Mouse (Mus musculus): ENCODE measurements around the gene Rragd. TPM values are rescaled to one million over a fixed set of nuclear protein-coding genes. Genes with fewer than 3 reads are reported as not detected.
"Not testable (repeated sequence)": the region's sequence is repeated elsewhere in the genome, so short reads cannot be mapped to it uniquely, and the experiment has no call there.

Rragd gene
- polyA plus RNA-seq, 1 experiment from 2014 or later = 43.3 TPM

DNA sequence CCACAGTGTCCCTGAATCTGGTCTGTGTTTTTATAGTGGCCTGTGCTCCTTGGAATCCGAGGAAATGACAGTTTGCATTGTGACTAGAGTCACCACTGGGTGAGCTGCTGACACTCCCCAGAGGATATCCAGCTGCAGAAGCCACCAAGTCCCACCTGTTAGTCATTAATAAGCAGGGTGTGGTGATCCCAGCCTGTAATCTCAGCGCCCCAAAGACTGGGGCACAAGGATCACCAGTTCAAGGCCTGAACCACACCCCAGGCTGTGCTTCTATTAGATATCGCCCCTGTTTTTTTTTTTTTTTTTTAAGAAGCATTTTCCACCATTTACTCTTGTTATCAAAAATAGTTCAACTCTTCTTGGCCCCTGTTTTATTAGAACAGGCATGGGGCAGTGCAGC, 4.2 kb downstream of the Rragd start:
- H3K4me1 ChIP-seq = peaks cover 44% of the 10 kb centered on the region
- no peaks in the 10 kb centered on the region for H3K36me3 ChIP-seq
- WGBS = 46% methylated on average over 3 of the region's 3 CpGs
- no peak overlapping the region; the same call in 1 of the 2 replicates for H3K4me2 ChIP-seq
- no peak overlapping the region for H3K27ac ChIP-seq (replicated peaks)
- H3K9me3 ChIP-seq = no peaks in the 10 kb centered on the region
- H3K4me3 ChIP-seq = no peak overlapping the region; the same call in 1 of the 2 replicates
- no peak overlapping the region for H3K9ac ChIP-seq
- ATAC-seq (ENCODE audit: extremely low read depth, insufficient number of reproducible peaks, low FRiP score, low TSS enrichment) = no peak
- H3K27me3 ChIP-seq (replicated peaks) = no peaks in the 10 kb centered on the region

DNA sequence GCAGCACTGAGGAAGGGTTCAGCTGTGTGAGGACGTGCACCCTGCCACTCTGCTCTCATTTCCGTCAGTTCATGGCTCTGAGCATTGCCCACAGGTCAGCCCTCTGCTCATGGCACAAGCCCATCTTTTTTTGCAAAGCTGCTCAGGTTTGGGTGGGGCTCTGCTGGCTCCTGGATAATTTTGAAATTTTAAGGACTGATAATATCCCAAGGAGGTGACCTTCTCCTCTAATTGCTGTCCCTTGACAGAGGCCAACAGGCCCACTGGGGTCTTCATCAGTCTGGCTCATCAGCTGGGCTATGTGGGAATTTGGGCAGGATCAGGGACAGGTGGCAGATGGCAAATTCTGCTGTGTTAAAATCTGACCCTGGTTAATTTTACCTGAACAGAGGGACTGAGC, 6.5 kb downstream of the Rragd start:
- Histone ChIP-seq H3K4me3 (no peak overlapping the region), H3K9me3 (0 out of 2 replicates have a peak, but pooled peaks cover 3% of the 10 kb centered on the region), H3K27me3 (replicated peaks) (no peaks in the 10 kb centered on the region), H3K36me3 (no peaks in the 10 kb centered on the region), H3K27ac (replicated peaks) (no peak overlapping the region), H3K4me1 (peaks cover 36% of the 10 kb centered on the region), H3K9ac (no peak overlapping the region), H3K4me2 (no peak overlapping the region)
- WGBS = 82% methylated on average over 2 of the region's 2 CpGs
- no peak for ATAC-seq (ENCODE audit: extremely low read depth, insufficient number of reproducible peaks, low FRiP score, low TSS enrichment)

DNA sequence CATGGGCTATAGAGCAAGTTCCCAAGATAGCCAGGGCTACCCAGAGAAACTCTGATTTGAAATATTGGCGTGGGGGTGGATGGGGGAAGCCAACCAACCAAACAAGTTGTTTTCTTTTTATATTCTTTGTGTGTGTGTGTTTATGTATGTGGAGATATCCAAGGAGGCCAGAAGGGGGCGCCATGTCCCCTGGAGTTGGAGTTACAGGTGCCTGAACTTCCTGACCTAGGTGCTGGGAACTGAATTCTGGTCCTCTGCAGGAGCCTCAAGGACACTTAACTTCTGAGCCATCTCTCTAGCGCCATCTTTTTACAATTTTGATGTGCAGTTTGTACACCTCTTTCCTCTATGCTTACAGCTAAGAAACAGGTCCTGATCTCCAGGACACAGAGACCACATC, 11.3 kb downstream of the Rragd start:
- peaks cover 4% of the 10 kb centered on the region; the same call in 1 of the 2 replicates for H3K36me3 ChIP-seq
- peaks cover 7% of the 10 kb centered on the region; the same call in 1 of the 2 replicates for H3K4me1 ChIP-seq
- 74% methylated on average over 3 of the region's 3 CpGs for WGBS
- no peak for ATAC-seq (ENCODE audit: extremely low read depth, insufficient number of reproducible peaks, low FRiP score, low TSS enrichment)
- H3K4me3 ChIP-seq = no peak overlapping the region
- no peak overlapping the region for H3K27ac ChIP-seq (replicated peaks)
- 0 out of 2 replicates have a peak, but pooled peaks cover 3% of the 10 kb centered on the region for H3K9me3 ChIP-seq
- no peak overlapping the region for H3K4me2 ChIP-seq
- no peaks in the 10 kb centered on the region for H3K27me3 ChIP-seq (replicated peaks)
- H3K9ac ChIP-seq = no peak overlapping the region

DNA sequence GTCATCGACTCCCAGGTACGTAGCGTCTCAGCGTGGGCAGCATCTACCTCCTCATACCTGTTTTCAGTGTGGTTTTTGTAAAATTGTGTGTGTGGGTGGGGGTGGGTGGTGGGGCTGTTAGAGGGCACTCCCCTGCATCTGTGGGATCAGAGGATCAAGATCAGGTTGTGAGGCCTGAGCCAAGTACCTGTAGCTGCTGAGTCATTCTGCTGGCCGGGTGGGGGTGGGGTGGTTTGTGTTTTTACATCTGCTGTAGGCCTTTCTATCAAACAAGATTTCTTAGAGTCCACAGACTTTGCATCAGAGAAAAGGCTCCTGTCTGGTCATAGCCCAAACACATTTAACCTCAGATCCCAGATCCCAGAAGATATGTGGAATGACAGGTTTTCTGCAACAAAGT, 13.2 kb downstream of the Rragd start:
- Histone ChIP-seq H3K4me3 (no peak overlapping the region), H3K9ac (no peak overlapping the region), H3K36me3 (peaks cover 7% of the 10 kb centered on the region; the same call in 1 of the 2 replicates), H3K27me3 (replicated peaks) (no peaks in the 10 kb centered on the region), H3K4me1 (peaks cover 4% of the 10 kb centered on the region; the same call in 1 of the 2 replicates), H3K27ac (replicated peaks) (no peak overlapping the region), H3K9me3 (0 out of 2 replicates have a peak, but pooled peaks cover 3% of the 10 kb centered on the region), H3K4me2 (no peak overlapping the region)
- WGBS = 90% methylated on average over 5 of the region's 5 CpGs
- ATAC-seq (ENCODE audit: extremely low read depth, insufficient number of reproducible peaks, low FRiP score, low TSS enrichment) = no peak

DNA sequence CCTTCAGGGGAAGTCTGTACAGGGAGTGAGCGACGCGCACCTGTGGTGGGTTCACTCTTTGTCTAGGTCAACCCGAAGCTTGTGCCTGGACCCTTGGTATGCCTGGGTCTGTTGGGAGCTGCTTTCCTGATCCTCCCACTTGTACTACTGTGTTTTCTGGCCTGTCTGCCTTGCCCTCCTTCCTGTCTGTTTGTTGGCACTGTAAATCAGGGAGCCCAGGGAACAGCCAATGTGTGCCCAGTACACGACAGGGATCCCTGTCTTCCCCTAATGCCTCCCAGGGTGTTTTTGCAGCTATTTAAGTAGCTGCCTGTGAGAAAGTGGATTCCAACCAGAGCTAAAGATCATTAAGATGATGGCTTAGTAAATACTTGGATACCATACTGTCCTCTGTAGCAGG, 14.7 kb downstream of the Rragd start:
- peaks cover 7% of the 10 kb centered on the region; the same call in 1 of the 2 replicates for H3K36me3 ChIP-seq
- no peaks in the 10 kb centered on the region; the same call in 1 of the 2 replicates for H3K4me1 ChIP-seq
- no peak overlapping the region for H3K4me3 ChIP-seq
- 0 out of 2 replicates have a peak, but pooled peaks cover 3% of the 10 kb centered on the region for H3K9me3 ChIP-seq
- no peak overlapping the region for H3K9ac ChIP-seq
- no peaks in the 10 kb centered on the region for H3K27me3 ChIP-seq (replicated peaks)
- no peak overlapping the region for H3K4me2 ChIP-seq
- ATAC-seq (ENCODE audit: extremely low read depth, insufficient number of reproducible peaks, low FRiP score, low TSS enrichment) = no peak
- 85% methylated on average over 5 of the region's 5 CpGs for WGBS
- no peak overlapping the region for H3K27ac ChIP-seq (replicated peaks)

GRCm38 (mm10) chr4:32998996-32999395, 16.2 kb downstream of the Rragd start:
- Histone ChIP-seq H3K9ac (no peak overlapping the region), H3K36me3 (peaks cover 14% of the 10 kb centered on the region), H3K4me3 (no peak overlapping the region), H3K27me3 (replicated peaks) (no peaks in the 10 kb centered on the region), H3K4me2 (no peak overlapping the region), H3K9me3 (0 out of 2 replicates have a peak, but pooled peaks cover 2% of the 10 kb centered on the region), H3K27ac (replicated peaks) (no peak overlapping the region), H3K4me1 (no peaks in the 10 kb centered on the region; the same call in 1 of the 2 replicates)
- 92% methylated on average over 8 of the region's 8 CpGs for WGBS
- ATAC-seq (ENCODE audit: extremely low read depth, insufficient number of reproducible peaks, low FRiP score, low TSS enrichment) = no peak

GRCm38 (mm10) chr4:33002081-33002480, 19.2 kb downstream of the Rragd start:
- H3K27me3 ChIP-seq (replicated peaks) = no peaks in the 10 kb centered on the region
- no peak overlapping the region for H3K4me3 ChIP-seq
- WGBS = 68% methylated on average over 3 of the region's 3 CpGs
- peaks cover 32% of the 10 kb centered on the region for H3K36me3 ChIP-seq
- H3K27ac ChIP-seq (replicated peaks) = no peak overlapping the region
- no peaks in the 10 kb centered on the region for H3K9me3 ChIP-seq
- H3K4me1 ChIP-seq = no peaks in the 10 kb centered on the region
- no peak for ATAC-seq (ENCODE audit: extremely low read depth, insufficient number of reproducible peaks, low FRiP score, low TSS enrichment)
- no peak overlapping the region for H3K9ac ChIP-seq
- no peak overlapping the region for H3K4me2 ChIP-seq

GRCm38 (mm10) chr4:33005595-33006470, 23.0 kb downstream of the Rragd start:
- not testable (repeated sequence) for H3K9ac ChIP-seq; H3K4me1 ChIP-seq; H3K9me3 ChIP-seq; ATAC-seq (ENCODE audit: extremely low read depth, insufficient number of reproducible peaks, low FRiP score, low TSS enrichment); H3K4me2 ChIP-seq; H3K27ac ChIP-seq (replicated peaks); H3K27me3 ChIP-seq (replicated peaks); H3K4me3 ChIP-seq
- WGBS = 88% methylated on average over 10 of the region's 10 CpGs
- peaks cover 34% of the 10 kb centered on the region for H3K36me3 ChIP-seq

GRCm38 (mm10) chr4:33006844-33007243, 24.0 kb downstream of the Rragd start:
- Histone ChIP-seq H3K9me3 (no peaks in the 10 kb centered on the region), H3K36me3 (peaks cover 37% of the 10 kb centered on the region), H3K4me2 (no peak overlapping the region), H3K4me3 (no peak overlapping the region), H3K9ac (no peak overlapping the region), H3K27ac (replicated peaks) (no peak overlapping the region), H3K4me1 (no peaks in the 10 kb centered on the region), H3K27me3 (replicated peaks) (no peaks in the 10 kb centered on the region)
- WGBS = 87% methylated on average over 11 of the region's 11 CpGs
- ATAC-seq (ENCODE audit: extremely low read depth, insufficient number of reproducible peaks, low FRiP score, low TSS enrichment) = no peak

DNA sequence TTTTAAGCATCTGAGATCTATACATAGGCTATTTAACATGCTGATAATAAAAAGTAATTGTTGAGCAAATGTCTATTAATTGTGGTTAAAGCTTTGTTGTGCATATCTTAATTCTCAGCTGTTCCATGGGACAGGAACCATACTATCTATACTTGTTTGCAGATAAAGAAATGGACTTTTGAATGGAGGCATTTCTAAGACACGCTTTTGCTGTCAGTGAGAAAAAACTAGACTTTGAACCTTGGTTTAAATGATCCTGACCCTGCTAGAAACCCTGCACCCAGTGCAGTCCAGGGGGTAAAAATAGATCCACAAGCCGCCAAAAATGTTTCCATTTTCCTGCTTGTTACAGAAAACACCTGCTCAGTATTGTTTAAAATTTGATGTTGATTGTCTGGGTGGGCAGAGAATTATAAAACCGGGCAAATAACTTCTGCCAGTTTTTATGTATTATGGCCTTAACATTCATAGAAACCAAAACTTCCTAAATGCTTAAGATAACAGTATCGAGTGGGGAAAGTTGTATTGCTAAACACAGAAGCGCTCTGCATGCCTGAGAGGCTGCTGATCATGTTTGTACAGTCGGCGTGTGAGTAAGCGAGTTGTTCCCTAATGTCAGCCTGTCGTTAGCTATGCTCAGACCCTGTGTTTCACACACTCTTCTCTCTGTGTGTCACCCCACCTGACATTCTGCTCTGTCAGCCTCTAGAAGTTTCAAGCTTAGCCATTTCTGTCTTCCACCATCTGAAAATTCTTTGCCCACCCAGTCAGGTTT, 24.8 kb downstream of the Rragd start:
- H3K27me3 ChIP-seq (replicated peaks) = no peaks in the 10 kb centered on the region
- H3K9me3 ChIP-seq = no peaks in the 10 kb centered on the region
- H3K4me1 ChIP-seq = no peaks in the 10 kb centered on the region
- H3K36me3 ChIP-seq = peaks cover 40% of the 10 kb centered on the region
- no peak overlapping the region for H3K4me3 ChIP-seq
- WGBS = 57% methylated on average over 9 of the region's 9 CpGs
- H3K27ac ChIP-seq (replicated peaks) = no peak overlapping the region
- H3K9ac ChIP-seq = no peak overlapping the region
- ATAC-seq (ENCODE audit: extremely low read depth, insufficient number of reproducible peaks, low FRiP score, low TSS enrichment) = no peak
- H3K4me2 ChIP-seq = no peak overlapping the region

DNA sequence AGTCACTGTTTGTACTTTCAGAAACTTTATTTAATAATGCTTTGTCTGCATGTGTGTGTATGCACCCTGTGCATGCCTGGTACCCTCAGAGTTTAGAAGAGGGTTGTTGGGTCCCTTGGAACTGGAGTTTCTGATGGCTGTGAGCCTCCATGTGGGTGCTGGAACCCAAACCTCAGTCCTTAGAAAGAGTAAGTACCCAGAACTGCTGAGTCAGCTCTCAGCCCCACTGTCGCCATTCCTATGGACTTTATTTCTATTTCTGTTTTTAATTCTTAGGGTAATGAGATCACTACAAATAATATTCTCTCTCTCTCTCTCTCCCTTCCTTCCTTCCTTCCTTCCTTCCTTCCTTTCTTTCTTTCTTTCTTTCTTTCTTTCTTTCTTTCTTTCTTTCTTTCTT, 27.2 kb downstream of the Rragd start:
- H3K27me3 ChIP-seq (replicated peaks) = no peaks in the 10 kb centered on the region
- no peak overlapping the region for H3K27ac ChIP-seq (replicated peaks)
- ATAC-seq (ENCODE audit: extremely low read depth, insufficient number of reproducible peaks, low FRiP score, low TSS enrichment) = no peak
- no peak overlapping the region for H3K4me3 ChIP-seq
- H3K36me3 ChIP-seq = peaks cover 53% of the 10 kb centered on the region
- H3K9me3 ChIP-seq = no peaks in the 10 kb centered on the region
- H3K4me1 ChIP-seq = no peaks in the 10 kb centered on the region
- no peak overlapping the region for H3K9ac ChIP-seq
- 89% methylated on average over 1 of the region's 1 CpGs for WGBS
- no peak overlapping the region for H3K4me2 ChIP-seq
